Mouse (Mus musculus) urinary bladder, postnatal 14 days (tissue): Measurements from ENCODE around the gene Trim60.
"Not testable (repeated sequence)": the region's sequence is repeated elsewhere in the genome, so short reads cannot be mapped to it uniquely, and the experiment has no call there.

Experiments
- DNase-seq: peaks from one replicate; pipeline ENCODE4 v3.0.0; 2021; ENCODE audit warnings: low spot score

Gene Trim60

DNA sequence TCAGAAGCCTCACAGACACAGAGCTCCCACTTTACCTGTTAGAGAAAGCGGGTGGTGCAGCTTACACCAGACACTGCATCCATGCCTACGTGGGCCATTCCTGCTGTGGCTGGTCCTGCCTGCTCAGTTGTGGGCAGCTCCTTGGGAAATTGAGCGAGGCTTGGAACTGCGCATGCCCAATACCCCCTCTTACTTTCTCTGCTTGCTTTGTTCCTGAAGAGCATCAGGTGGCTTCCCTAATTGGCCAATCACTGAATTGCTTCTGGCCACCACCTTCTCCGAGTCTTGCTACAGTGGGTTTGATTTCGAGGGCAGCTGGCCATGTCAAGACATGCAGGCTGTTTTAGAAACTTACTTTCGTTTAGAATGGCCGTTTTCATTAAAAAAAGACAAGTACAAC, at the start of gene Trim60, which contains the start of gene Trim61:
TSS of gene Trim60 (minus strand) at position 162 of the 400 bp plus-strand sequence.
TSS of gene Trim61 (minus strand) at position 101 of the 400 bp plus-strand sequence.
- DNase-seq = no peak

DNA sequence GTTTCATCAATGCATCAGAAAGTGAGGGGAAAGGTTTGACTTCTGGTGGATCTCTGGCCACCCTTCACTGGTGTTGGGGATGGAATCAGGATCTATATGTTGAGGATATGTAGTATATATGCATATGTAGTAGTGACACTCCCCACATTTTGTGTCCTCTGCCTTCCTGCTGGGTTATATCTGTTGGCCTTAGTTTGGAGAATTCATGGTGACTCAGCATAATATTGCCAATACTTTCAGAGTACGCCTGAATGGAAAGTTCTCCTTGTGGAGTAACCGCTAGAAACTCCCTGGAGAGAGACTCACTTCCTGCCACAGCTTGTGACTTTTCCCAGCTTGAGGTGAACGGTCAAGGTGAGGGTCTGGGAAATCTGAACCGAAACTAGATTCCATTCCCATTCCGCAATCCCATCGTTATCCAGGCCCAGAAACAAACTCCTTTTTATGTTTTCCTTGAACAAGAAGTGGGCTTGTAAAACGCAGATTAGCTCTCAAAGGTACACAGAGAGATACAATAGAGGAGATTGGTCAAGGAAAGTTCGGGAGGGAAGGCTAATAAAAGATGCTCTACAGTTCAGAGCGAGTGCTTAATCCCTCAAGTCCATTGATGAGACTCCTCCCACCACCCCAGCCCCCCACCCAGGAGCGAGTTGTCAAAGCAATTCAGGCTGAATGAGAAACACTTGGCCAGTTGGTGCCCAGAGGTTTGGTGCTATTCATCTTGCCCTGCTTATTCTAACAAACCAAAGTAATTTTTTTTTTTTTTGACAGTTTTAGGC, 49.5 kb upstream of the Trim60 start:
- no peak for DNase-seq

DNA sequence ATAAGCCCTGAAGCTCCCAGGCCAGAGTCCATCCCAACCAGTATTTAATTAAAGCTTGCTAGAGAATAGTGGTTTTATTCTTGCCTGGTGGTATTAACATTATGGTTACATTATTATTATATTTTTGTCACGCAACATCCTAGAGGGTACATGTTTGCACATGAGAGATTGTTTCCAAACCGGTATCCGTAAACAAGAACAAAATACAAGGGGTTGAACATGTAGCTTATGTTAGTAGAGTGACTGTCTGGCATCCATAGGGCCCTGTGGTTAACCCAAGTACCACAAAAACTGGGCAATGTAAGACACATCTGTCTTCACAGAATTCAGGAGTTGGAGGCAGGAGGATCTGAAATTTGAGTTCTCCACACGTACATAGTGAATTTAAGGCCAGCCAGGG, 48.6 kb upstream of the Trim60 start:
- no peak for DNase-seq

DNA sequence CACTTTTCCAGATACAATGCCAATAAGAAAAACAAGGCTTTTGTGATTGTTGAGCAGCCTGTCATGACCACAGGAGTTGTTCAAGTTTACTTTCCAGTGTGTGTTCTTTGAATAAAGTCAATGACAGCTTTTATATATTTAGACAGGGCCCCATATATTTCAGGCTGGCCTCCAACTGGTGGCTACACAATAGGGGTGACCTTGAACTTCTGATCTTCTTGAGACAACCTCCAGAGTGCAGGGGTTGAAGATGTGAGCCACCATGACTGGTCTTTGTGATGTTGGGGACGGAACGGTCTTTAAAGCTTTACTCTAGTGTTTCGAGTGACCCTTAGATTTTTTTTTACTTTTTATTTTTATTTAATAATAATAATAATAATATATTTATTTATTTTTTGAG, 47.2 kb upstream of the Trim60 start:
- no peak for DNase-seq

DNA sequence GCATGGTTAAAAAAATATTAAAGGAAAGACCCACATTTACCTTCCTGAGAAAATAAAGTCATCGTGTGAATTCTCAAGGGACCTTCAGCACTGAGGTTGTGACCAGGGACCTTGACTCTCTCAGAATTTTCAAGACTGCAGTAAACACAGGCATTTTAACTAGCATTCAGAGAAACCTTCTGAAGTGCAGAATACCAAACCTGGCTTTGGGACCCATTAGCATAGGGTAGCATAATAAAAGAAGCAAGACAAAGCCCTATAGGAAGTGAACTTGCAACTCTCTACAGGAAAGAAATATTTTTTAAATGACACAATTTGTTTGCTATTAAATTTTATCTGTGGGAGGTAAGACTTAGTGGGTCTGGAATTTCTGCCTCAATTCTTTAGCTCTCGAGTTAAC, 45.7 kb upstream of the Trim60 start:
- no peak for DNase-seq

DNA sequence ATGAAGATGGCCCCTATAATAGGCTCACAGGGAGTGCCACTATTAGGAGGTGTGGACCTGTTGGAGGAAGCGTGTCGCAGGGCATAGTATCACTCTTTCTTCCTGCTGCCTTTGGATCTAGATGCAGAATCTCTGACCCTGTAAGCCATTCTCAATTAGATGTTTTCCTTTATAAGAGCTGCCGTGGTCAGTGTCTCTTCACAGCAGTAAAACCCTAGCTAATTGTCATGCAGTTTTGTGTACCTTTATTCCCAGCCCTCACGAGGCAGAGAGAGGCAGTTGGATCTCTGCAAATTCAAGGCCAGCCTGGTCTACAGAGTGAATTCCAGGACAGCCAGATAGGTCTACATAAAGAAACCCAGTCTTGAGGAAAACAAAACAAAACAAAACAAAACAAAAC, 43.8 kb upstream of the Trim60 start:
- no peak for DNase-seq

DNA sequence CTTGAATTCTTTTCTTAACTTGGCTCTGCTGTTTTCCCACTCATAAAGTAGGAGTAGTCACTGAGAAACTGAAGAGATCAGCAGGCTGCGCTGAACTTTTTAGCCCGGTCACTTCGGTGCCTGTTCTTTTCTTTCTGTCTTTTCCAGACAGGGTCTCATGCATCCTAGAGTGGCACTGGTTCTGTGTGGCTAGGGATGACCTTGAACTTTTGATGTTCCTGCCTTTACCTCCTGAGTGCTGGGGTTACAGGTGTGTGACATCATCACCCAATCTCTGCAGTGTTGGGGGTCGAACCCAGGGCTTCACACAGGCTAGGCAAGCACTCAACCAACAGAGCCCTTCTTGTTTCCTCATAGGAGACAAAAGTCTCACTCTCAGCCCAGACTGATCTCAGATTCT, 38.3 kb upstream of the Trim60 start:
- no peak for DNase-seq

DNA sequence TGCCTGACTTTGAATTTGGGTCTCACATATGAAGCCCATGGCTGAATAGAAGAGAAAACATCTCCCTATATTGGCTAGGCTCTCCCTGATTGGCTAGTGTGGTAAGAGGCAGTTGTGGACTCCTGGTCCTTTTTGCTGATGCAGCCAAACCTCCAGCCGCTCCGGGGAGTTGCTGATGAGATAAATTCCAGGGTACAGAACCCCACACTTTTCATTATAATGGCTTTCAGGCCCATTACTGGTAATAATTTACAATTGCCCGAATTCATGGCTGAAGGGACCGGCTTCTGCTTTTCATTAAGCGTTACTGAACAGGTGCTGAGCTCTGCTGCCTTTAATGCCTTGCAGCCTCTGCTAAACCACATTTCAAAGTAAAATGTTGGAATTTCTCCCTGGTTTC, 35.6 kb upstream of the Trim60 start:
- DNase-seq = no peak

DNA sequence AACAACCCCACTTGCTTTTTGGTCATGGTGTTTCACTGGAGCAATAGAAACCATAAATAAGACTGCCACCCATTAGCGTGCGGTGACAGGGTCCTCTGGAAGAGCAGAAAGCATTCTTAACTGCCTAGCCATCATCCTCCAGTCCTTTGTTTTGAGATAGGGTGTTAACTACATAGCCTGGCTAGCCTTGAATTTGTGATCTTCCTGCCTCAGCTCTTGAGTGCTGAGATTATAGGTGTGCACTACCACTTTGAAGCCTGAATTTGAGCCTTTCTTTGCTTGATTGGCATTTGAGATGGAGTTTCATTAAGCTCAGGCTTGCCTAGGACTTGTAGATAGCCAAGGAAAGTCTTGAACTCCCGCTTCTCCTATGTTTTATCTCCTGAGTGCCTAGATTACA, 35.2 kb upstream of the Trim60 start:
- no peak for DNase-seq

DNA sequence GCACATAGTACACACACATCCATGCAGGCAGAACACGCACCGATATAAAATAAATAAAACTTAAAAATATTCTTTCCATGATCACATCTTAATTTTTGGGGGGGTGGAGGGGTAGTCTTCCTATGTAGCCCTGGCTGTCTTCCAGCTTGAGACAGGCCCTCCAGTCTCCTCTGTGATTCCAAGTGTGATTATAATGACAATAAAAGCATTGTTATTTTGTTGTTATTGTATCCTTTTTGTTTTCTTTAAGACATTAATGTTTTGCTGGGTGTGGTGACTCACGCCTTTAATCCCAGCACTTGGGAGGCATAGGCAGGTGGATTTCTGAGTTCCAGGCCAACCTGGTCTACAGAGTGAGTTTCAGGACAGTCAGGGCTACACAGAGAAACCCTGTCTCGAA, 29.4 kb upstream of the Trim60 start:
- DNase-seq = no peak

DNA sequence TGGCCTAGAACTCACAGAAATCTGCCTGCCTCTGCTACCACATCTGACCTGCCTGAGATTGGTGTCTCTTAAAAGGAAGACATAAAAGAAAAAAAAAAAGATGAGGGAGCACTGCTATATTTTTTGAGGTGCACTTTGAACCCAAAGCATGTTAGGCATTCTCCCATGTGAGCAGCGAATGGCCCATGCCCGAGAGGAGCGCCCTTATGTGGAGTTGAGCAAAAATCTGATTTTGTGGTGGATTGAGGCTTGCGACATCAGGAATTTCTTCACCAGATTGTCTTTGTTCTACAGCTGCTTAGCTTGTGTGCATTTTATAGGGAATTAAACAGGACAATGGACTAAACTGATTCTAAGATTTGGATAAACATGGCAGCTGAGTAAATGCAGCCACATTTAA, 28.8 kb upstream of the Trim60 start:
- no peak for DNase-seq

DNA sequence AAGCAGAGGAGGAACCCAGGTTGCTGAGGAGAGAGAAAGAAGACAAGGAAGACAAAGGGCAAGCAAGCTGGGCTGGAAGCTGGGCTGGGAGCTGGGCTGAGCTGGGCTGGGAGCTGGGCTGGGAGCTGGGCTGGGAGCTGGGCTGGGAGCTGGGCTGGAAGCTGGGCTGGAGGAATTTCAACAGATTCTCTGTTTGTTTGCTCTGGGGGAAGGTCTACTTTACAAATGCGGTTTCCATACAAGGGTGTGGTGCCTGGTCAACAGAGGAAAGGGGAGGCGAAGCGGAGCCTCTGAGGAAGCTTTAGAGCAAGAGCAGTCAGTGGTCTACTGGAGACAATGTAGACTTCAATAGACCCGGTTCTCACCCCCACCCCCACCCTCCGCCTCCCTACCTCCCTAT, 28.2 kb upstream of the Trim60 start:
- DNase-seq = no peak

DNA sequence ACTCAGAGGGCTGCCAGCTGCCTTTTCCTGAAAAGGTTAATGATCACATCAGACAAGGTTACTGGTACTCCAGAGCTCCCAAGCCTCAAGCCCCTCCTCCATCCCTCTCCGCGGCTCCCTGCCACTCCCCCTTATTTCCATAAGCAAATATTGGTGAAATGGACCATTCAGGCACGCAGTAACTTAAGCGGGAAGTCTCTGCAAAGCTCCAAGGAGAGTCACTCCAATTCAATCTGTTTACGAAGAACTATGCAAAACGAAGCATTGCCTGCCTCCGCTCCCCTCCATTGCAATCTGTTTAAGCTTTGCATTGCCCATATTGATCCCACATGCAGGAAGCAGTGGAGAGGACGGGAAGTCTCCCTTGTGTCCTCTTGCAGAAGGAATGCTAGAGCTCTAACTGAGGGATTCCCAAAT, 18.7 kb upstream of the Trim60 start, which contains the start of gene Apela:
TSS of gene Apela (minus strand) at position 220 of the 417 bp plus-strand sequence.
- peak; percentile 10 for DNase-seq

DNA sequence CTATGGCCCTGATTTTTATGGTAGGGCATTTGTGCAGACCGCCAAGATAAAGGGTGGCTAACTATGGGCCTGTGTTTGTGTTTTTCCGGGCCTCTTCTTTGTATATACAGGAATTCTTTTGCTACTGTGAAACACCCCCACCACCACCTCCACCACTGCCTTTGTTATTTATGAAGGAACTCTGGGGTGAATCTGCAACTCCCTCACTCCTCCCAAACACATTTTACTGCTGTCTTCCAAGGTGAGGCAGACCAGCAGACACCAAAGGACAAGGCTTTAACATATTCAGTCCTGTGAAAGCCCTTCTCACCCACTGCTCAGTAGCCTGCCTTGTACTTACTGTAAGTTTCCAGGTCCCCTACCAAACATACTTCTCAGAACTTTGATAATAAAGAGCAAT, 15.8 kb upstream of the Trim60 start:
- DNase-seq = no peak

DNA sequence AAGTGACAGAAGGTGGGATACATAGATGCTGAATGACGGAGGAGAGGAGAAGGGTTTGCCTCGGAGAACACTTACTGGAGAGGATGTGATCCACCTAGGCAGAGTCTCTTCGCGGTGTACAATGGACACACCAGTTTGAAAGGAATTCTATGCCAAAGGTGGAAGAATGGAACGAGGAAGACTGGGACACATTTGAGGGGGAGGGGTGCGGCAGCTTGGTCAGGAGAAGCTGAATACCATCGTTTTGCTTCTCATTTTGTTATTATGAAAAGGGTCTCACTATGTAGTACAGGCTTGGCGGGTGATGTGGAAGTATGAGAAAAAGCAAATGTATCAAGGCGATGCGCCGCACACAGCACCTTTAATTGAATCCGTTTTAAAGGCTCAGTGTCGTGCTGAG, 14.7 kb upstream of the Trim60 start:
- no peak for DNase-seq

DNA sequence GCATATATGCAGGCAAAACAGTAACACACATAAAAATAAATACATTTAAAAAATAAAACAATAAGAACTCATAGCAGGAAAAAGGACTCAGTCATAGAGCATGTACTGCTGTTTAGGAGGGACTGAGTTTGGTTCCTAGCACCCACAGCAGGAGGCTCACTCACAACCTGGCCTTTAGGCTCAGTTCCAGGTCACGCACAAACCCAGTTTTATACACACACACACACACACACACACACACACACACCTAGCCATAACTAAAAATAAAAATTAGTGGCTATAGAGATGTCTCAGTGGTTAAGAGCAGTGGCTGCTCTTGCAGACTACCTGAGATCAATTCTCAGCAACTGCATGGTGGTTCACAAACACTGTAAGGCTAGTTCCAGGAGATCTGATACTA, 13.7 kb upstream of the Trim60 start:
- no peak for DNase-seq

DNA sequence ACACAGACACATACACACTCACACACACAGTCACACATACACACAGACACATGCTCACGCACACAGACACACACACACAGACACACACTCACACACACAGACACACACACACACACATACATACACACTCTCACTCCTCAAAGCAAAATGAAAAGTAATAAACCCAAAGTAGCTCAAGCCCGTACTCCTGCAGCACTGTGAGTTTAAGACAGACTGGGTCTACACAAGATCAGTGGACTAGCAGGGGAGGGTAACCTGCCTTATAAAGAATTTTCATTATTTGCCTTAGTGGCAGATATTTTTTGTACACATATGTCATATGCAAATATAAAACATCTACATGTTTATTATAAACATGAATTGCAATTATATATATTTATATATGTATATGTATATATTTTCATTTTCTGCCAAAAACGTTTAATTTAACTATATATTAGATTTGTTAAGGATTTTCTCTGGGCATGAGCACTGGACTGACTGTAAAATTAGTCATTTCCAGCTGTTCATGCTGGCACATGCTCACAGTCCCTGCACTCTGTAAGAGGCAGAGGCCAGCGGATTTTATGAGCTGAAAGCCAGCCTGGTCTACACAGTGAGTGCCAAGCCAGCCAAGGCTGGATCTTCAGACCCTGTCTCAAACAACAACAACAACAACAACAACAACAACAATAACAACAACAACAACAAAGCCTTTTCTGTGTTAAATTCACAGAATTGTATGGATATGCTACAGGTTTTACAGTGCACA, 12.5 kb upstream of the Trim60 start:
- no peak for DNase-seq

DNA sequence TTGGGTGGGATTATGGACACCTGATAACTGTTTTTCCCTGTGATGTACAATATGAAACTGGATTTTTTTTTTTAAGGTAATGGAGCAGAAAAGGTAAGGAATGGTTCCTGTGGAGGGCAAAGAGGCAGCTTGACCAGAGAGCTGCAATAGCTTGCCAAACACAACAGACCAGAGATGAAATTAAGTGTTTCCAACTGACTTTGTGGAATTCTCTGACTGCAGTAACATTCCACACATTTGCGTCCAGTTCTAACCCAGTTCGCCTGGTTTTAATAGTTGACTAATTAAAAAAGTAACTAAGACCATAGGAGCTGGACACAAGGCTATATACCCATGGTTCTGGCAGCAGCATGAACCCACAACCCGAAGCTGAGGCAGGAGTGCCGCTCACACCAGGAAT, 11.4 kb upstream of the Trim60 start:
- DNase-seq = no peak

DNA sequence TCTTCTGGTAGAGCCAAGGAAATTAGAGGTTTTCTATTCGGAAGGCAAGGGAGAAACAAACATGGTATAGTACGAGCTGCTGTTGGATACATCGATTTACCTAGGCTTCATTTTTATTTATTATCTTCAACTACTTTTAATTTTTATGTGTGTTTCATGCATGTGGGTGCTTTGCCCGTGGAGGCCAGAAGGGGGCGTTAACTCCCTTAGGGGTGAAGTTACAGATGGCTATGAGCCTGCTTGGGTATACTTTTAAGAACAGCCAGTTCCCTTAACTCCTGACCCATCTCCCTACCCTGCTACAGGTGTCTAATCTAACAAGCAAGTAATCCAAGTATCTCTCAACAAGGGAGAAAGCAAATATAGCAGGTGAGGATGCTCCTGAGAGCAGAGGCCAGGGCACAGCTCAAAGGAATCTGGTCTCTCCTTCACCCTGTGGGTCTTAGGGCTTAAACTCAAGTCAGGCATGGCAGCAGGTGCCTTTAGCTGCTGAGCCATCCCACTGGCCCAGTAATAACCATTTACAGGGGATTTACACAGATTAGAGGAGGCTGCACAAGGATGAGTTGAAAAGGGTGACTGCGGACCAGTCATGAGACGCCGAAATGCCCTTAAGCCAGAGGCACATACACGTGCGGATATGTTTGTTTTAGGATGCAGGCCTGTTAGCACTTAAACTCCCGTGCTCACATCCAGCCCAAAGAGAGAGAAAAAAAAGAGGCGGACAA, 10.7 kb upstream of the Trim60 start:
- DNase-seq = no peak

DNA sequence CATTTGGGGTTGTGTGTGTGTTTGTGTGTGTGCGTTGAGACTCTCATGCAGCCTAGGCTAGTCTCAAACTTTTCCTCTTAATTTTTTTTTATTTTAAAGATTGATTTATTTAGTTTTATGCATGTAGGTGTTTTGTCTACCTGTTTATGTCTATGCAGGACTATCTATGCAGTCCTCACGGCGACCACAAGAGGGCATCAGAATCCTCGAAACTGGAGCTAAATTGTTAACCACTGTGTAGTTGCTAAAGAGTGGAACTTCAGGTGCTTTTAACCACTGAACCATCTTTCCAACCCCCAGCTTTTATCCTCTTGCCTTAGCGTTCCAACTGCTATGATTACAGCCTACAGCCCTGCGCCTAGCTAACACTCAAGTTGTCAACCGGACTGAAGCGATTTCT, 4.1 kb upstream of the Trim60 start:
- peak; percentile 69 for DNase-seq

DNA sequence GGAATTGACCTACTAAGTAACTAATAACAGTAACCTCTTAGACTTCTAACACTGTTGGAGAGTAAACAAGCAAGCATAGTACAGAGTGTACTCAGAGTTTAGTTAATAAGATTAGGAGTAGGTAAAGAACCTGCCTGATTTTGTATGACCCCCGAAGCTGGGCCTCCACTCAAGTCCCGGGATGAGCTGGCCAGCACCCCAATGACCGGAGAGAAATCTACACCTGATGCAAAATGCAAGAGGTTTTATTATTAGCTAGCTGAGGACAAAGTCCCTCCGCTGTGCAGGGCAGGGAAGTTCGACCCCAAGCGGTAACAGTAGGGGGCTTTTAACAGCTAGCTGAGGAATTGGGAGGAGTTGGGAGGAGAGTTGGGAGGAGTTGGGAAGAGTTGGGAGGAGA, 10.8 kb downstream of the Trim60 start:
- DNase-seq = not testable (repeated sequence)

DNA sequence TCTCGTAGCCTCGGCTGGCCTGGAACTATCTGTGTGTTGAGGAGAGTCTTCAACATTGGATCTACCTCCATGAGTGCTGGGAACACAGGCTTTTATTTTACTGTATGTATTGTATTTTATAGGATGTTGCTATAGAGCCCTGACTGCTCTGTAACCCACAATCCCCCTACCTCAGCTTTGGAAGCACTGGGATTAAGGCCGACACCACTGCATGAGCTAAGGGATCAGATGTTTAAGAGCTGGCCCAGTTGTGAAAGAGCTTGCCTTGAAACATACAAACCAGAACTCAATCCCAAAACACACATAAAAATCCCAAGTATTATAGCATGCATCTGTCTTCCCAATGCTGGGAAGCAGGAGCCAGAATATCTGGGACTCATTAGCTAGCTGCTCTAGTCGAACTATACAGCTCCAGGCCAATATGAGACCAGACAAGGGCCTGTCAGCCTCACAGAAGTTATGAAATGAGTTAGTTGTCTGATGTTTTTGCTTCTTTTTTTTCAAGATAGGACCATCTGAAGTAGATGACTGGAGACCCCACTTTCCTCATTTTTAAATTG, 19.5 kb downstream of the Trim60 start:
- no peak for DNase-seq

DNA sequence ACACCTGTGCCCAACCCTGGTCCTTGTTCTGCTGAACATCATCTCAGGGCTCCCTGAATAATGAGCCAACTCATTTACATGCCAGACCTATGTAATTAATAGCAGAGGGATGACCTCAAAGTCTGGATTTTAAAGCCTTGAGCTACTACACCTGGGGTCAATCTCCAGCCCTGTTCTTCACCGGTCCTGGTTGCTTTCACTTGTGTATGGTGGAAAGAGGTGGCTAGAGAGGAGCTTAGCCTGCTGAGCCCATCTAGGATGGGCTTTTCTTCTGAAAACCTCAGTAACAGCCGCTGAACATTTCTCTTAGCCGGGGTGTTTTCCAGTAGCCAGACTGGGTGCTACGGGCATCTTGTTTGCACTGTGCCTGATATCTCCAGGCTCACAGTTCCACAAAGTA, 30.7 kb downstream of the Trim60 start, which contains the start of gene Trim75:
TSS of gene Trim75 (minus strand) at position 101 of the 400 bp plus-strand sequence.
- DNase-seq = no peak
